Mouse (Mus musculus) midbrain, embryonic 12.5 days (tissue): ENCODE measurements at regions not wholly inside any gene's neighbourhood (a gene's known extent, or its start where the extent isn't known, plus 50 kb on each side); places are given as distances from the start of the nearest gene placed in this dataset.

Source experiments
- ATAC-seq: fragments of 200-750 bp; cut with Nextera tagmentation; 2 replicates; pipeline ENCODE4 v1.8.0; 2017; ENCODE audit warnings: low read depth, moderate TSS enrichment, moderate library complexity; ENCODE audit not compliant: low FRiP score
- H3K27ac ChIP-seq: fragments of 300-500 bp; sonication (generic); replicated peaks from 2 replicates; pipeline ENCODE4 v1.5.1; 2016; ENCODE audit warnings: mild to moderate bottlenecking
- H3K27me3 ChIP-seq: fragments of 300-500 bp; sonication (generic); 2 replicates; pipeline ENCODE4 v1.6.1; 2016; ENCODE audit warnings: mild to moderate bottlenecking
- H3K36me3 ChIP-seq: fragments of 300-500 bp; sonication (generic); 2 replicates; pipeline ENCODE4 v1.6.1; 2016
- H3K4me1 ChIP-seq: fragments of 300-500 bp; sonication (generic); 2 replicates; pipeline ENCODE4 v1.6.1; 2016
- H3K4me2 ChIP-seq: fragments of 300-500 bp; sonication (generic); replicated peaks from 2 replicates; pipeline ENCODE4 v1.6.1; 2016; ENCODE audit warnings: mild to moderate bottlenecking, moderate library complexity
- H3K4me3 ChIP-seq: fragments of 300-500 bp; sonication (generic); 2 replicates; pipeline ENCODE4 v1.5.1; 2016; ENCODE audit warnings: mild to moderate bottlenecking
- H3K9ac ChIP-seq: fragments of 300-500 bp; sonication (generic); replicated peaks from 2 replicates; pipeline ENCODE4 v1.6.1; 2016; ENCODE audit warnings: mild to moderate bottlenecking, moderate library complexity
- H3K9me3 ChIP-seq: fragments of 300-500 bp; sonication (generic); 2 replicates; pipeline ENCODE4 v1.6.1; 2016; ENCODE audit warnings: mild to moderate bottlenecking
- WGBS: fragments of 180-500 bp; shearing (Covaris S2); methylation state at CpG from one replicate; pipeline ENCODE4 v1.1.7; 2016; 5-methylcytosine and 5-hydroxymethylcytosine counted together

- Histone ChIP-seq H3K9me3 (no peaks in the 10 kb centered on the region), H3K4me3 (no peak overlapping the region), H3K4me2 (no peak overlapping the region), H3K9ac (no peak overlapping the region), H3K27ac (no peak overlapping the region), H3K27me3 (no peaks in the 10 kb centered on the region), H3K4me1 (no peaks in the 10 kb centered on the region), H3K36me3 (no peaks in the 10 kb centered on the region)
- ATAC-seq, result no peak
- WGBS, result 57% methylated on average over 4 of the region's 4 CpGs
These were observed 606.5 kb upstream of the Arid1b start for GRCm38 (mm10) chr17:4387616-4388015.

GRCm38 (mm10) chr17:4390012-4390411 lies 604.1 kb upstream of the Arid1b start:
- no peak for ATAC-seq
- no peaks in the 10 kb centered on the region for H3K9me3 ChIP-seq
- WGBS, result 90% methylated on average over 4 of the region's 4 CpGs
- no peaks in the 10 kb centered on the region for H3K4me1 ChIP-seq
- no peak overlapping the region for H3K9ac ChIP-seq
- no peak overlapping the region for H3K4me2 ChIP-seq
- no peaks in the 10 kb centered on the region for H3K27me3 ChIP-seq
- H3K36me3 ChIP-seq, result no peaks in the 10 kb centered on the region
- no peak overlapping the region for H3K4me3 ChIP-seq
- H3K27ac ChIP-seq, result no peak overlapping the region

- ATAC-seq, result no peak
- H3K27me3 ChIP-seq, result no peaks in the 10 kb centered on the region
- no peak overlapping the region for H3K27ac ChIP-seq
- no peaks in the 10 kb centered on the region for H3K36me3 ChIP-seq
- H3K9ac ChIP-seq, result no peak overlapping the region
- H3K4me3 ChIP-seq, result no peak overlapping the region
- H3K9me3 ChIP-seq, result no peaks in the 10 kb centered on the region
- no peak overlapping the region for H3K4me2 ChIP-seq
- H3K4me1 ChIP-seq, result no peaks in the 10 kb centered on the region
These were observed 603.6 kb upstream of the Arid1b start for GRCm38 (mm10) chr17:4390577-4390976.

- no peak overlapping the region for H3K4me2 ChIP-seq
- no peaks in the 10 kb centered on the region for H3K27me3 ChIP-seq
- H3K4me1 ChIP-seq, result no peaks in the 10 kb centered on the region
- 81% methylated on average over 1 of the region's 1 CpGs for WGBS
- no peak overlapping the region for H3K9ac ChIP-seq
- no peak overlapping the region for H3K4me3 ChIP-seq
- H3K36me3 ChIP-seq, result no peaks in the 10 kb centered on the region
- H3K27ac ChIP-seq, result no peak overlapping the region
- no peaks in the 10 kb centered on the region for H3K9me3 ChIP-seq
- no peak for ATAC-seq
These were observed 602.9 kb upstream of the Arid1b start for GRCm38 (mm10) chr17:4391210-4391609.

GRCm38 (mm10) chr17:4396119-4396518 lies 598.0 kb upstream of the Arid1b start:
- no peak for ATAC-seq

GRCm38 (mm10) chr17:4417686-4418085 lies 576.4 kb upstream of the Arid1b start:
- H3K27ac ChIP-seq, result no peak overlapping the region
- no peak overlapping the region for H3K9ac ChIP-seq
- no peak for ATAC-seq
- no peak overlapping the region for H3K4me3 ChIP-seq
- H3K4me1 ChIP-seq, result no peaks in the 10 kb centered on the region
- WGBS, result 83% methylated on average over 5 of the region's 5 CpGs
- no peaks in the 10 kb centered on the region for H3K36me3 ChIP-seq
- H3K27me3 ChIP-seq, result no peaks in the 10 kb centered on the region
- no peak overlapping the region for H3K4me2 ChIP-seq
- H3K9me3 ChIP-seq, result no peaks in the 10 kb centered on the region

More at GRCm38 (mm10) chr17:4396119-4396518, 598.0 kb upstream of the Arid1b start:
- Histone ChIP-seq H3K4me1 (no peaks in the 10 kb centered on the region), H3K4me3 (no peak overlapping the region), H3K9ac (no peak overlapping the region), H3K27me3 (no peaks in the 10 kb centered on the region), H3K9me3 (0 out of 2 replicates have a peak, but pooled peaks cover 2% of the 10 kb centered on the region), H3K36me3 (no peaks in the 10 kb centered on the region), H3K4me2 (no peak overlapping the region), H3K27ac (no peak overlapping the region)
- WGBS, result 86% methylated on average over 5 of the region's 5 CpGs

- no peaks in the 10 kb centered on the region for H3K4me1 ChIP-seq
- H3K36me3 ChIP-seq, result no peaks in the 10 kb centered on the region
- no peak for ATAC-seq
- no peak overlapping the region for H3K4me2 ChIP-seq
- no peak overlapping the region for H3K4me3 ChIP-seq
- no peaks in the 10 kb centered on the region for H3K27me3 ChIP-seq
- no peaks in the 10 kb centered on the region for H3K9me3 ChIP-seq
- no peak overlapping the region for H3K9ac ChIP-seq
- 64% methylated on average over 6 of the region's 6 CpGs for WGBS
- no peak overlapping the region for H3K27ac ChIP-seq
These were observed 569.5 kb upstream of the Arid1b start for GRCm38 (mm10) chr17:4424451-4425168.

- 92% methylated on average over 2 of the region's 2 CpGs for WGBS
- Histone ChIP-seq H3K4me1 (no peaks in the 10 kb centered on the region), H3K36me3 (no peaks in the 10 kb centered on the region), H3K27ac (no peak overlapping the region), H3K9ac (no peak overlapping the region), H3K9me3 (no peaks in the 10 kb centered on the region), H3K4me3 (no peak overlapping the region), H3K27me3 (no peaks in the 10 kb centered on the region), H3K4me2 (no peak overlapping the region)
- ATAC-seq, result no peak
These were observed 568.8 kb upstream of the Arid1b start for GRCm38 (mm10) chr17:4425342-4425741.

- H3K36me3 ChIP-seq, result no peaks in the 10 kb centered on the region
- no peak for ATAC-seq
- H3K9me3 ChIP-seq, result no peaks in the 10 kb centered on the region
- no peak overlapping the region for H3K4me2 ChIP-seq
- 80% methylated on average over 2 of the region's 2 CpGs for WGBS
- H3K4me1 ChIP-seq, result no peaks in the 10 kb centered on the region
- no peak overlapping the region for H3K4me3 ChIP-seq
- no peak overlapping the region for H3K27ac ChIP-seq
- H3K9ac ChIP-seq, result no peak overlapping the region
- no peaks in the 10 kb centered on the region for H3K27me3 ChIP-seq
These were observed 565.1 kb upstream of the Arid1b start for GRCm38 (mm10) chr17:4429036-4429435.

- H3K27ac ChIP-seq, result no peak overlapping the region
- H3K9me3 ChIP-seq, result no peaks in the 10 kb centered on the region
- H3K4me1 ChIP-seq, result no peaks in the 10 kb centered on the region
- no peak overlapping the region for H3K9ac ChIP-seq
- no peak overlapping the region for H3K4me3 ChIP-seq
- no peaks in the 10 kb centered on the region for H3K36me3 ChIP-seq
- no peaks in the 10 kb centered on the region for H3K27me3 ChIP-seq
- ATAC-seq, result no peak
- 88% methylated on average over 1 of the region's 1 CpGs for WGBS
- H3K4me2 ChIP-seq, result no peak overlapping the region
These were observed 548.5 kb upstream of the Arid1b start for GRCm38 (mm10) chr17:4445606-4446005.

- ATAC-seq, result no peak
These were observed 536.6 kb upstream of the Arid1b start for GRCm38 (mm10) chr17:4457491-4457890.

GRCm38 (mm10) chr17:4461541-4461940 lies 532.6 kb upstream of the Arid1b start:
- no peak for ATAC-seq
- Histone ChIP-seq H3K9ac (no peak overlapping the region), H3K27ac (no peak overlapping the region), H3K4me2 (no peak overlapping the region), H3K4me3 (no peak overlapping the region), H3K9me3 (no peaks in the 10 kb centered on the region), H3K36me3 (no peaks in the 10 kb centered on the region), H3K27me3 (no peaks in the 10 kb centered on the region), H3K4me1 (no peaks in the 10 kb centered on the region)
- WGBS, result 84% methylated on average over 2 of the region's 2 CpGs

More at GRCm38 (mm10) chr17:4457491-4457890, 536.6 kb upstream of the Arid1b start:
- Histone ChIP-seq H3K36me3 (no peaks in the 10 kb centered on the region), H3K4me1 (no peaks in the 10 kb centered on the region), H3K9me3 (no peaks in the 10 kb centered on the region), H3K4me3 (no peak overlapping the region), H3K9ac (no peak overlapping the region), H3K27me3 (no peaks in the 10 kb centered on the region), H3K4me2 (no peak overlapping the region), H3K27ac (no peak overlapping the region)
- 82% methylated on average over 1 of the region's 1 CpGs for WGBS
